Mouse (Mus musculus): ENCODE measurements at regions not wholly inside any gene's neighbourhood (a gene's known extent, or its start where the extent isn't known, plus 50 kb on each side); places are given as distances from the start of the nearest gene placed in this dataset.
A peak's percentile ranks its signal among the peaks of the same experiment; 100 is the strongest.
"Not testable (repeated sequence)": the region's sequence is repeated elsewhere in the genome, so short reads cannot be mapped to it uniquely, and the experiment has no call there.

- not testable (repeated sequence) for H3K36me3 ChIP-seq (ENCODE audit: control insufficient read depth, insufficient read depth, low read length); DNase-seq (ENCODE audit: low spot score); H3K27ac ChIP-seq (replicated peaks); H3K4me1 ChIP-seq (replicated peaks; ENCODE audit: control insufficient read depth, insufficient read depth); H3K9ac ChIP-seq (ENCODE audit: low read length); H3K27me3 ChIP-seq (ENCODE audit: control insufficient read depth, insufficient read depth, low read length); ATAC-seq (ENCODE audit: low FRiP score, low TSS enrichment); H3K9me3 ChIP-seq (ENCODE audit: control insufficient read depth, low read length); H3K4me2 ChIP-seq (replicated peaks; ENCODE audit: low read depth); H3K4me3 ChIP-seq (ENCODE audit: low read depth, low read length)
- 76% methylated on average over 2 of the region's 7 CpGs for WGBS
These were observed 84.8 kb upstream of the Ezh2 start for GRCm38 (mm10) chr6:47679946-47680345.

GRCm38 (mm10) chr6:47672741-47673140 lies 77.6 kb upstream of the Ezh2 start:
- not testable (repeated sequence) for H3K4me3 ChIP-seq (ENCODE audit: low read depth, low read length); H3K9ac ChIP-seq (ENCODE audit: low read length); H3K27me3 ChIP-seq (ENCODE audit: control insufficient read depth, insufficient read depth, low read length); DNase-seq (ENCODE audit: low spot score); ATAC-seq (ENCODE audit: low FRiP score, low TSS enrichment); H3K36me3 ChIP-seq (ENCODE audit: control insufficient read depth, insufficient read depth, low read length); H3K27ac ChIP-seq (replicated peaks); H3K4me1 ChIP-seq (replicated peaks; ENCODE audit: control insufficient read depth, insufficient read depth); H3K9me3 ChIP-seq (ENCODE audit: control insufficient read depth, low read length)
- WGBS, result no CpG with 5 or more reads among the region's 33 CpGs
- peak overlapping the region; percentile 29; the same call in 1 of the 2 replicates for H3K4me2 ChIP-seq (replicated peaks; ENCODE audit: low read depth)

- ATAC-seq (ENCODE audit: low FRiP score, low TSS enrichment); H3K36me3 ChIP-seq (ENCODE audit: control insufficient read depth, insufficient read depth, low read length); H3K4me3 ChIP-seq (ENCODE audit: low read depth, low read length); H3K4me2 ChIP-seq (replicated peaks; ENCODE audit: low read depth); H3K27ac ChIP-seq (replicated peaks); H3K9me3 ChIP-seq (ENCODE audit: control insufficient read depth, low read length); H3K9ac ChIP-seq (ENCODE audit: low read length); H3K27me3 ChIP-seq (ENCODE audit: control insufficient read depth, insufficient read depth, low read length); DNase-seq (ENCODE audit: low spot score); H3K4me1 ChIP-seq (replicated peaks; ENCODE audit: control insufficient read depth, insufficient read depth): not testable (repeated sequence)
- WGBS, result 61% methylated on average over 2 of the region's 3 CpGs
These were observed 57.7 kb upstream of the Ezh2 start for GRCm38 (mm10) chr6:47652880-47653279.

- peak overlapping the region; percentile 66 for H3K9ac ChIP-seq (ENCODE audit: low read length)
- not testable (repeated sequence) for H3K4me1 ChIP-seq (replicated peaks; ENCODE audit: control insufficient read depth, insufficient read depth); H3K36me3 ChIP-seq (ENCODE audit: control insufficient read depth, insufficient read depth, low read length); H3K27me3 ChIP-seq (ENCODE audit: control insufficient read depth, insufficient read depth, low read length); H3K9me3 ChIP-seq (ENCODE audit: control insufficient read depth, low read length); DNase-seq (ENCODE audit: low spot score)
- peak; percentile 42 for ATAC-seq (ENCODE audit: low FRiP score, low TSS enrichment)
- H3K27ac ChIP-seq (replicated peaks), result peak overlapping the region; percentile 53; the same call in 1 of the 2 replicates
- peak overlapping the region; percentile 72 for H3K4me2 ChIP-seq (replicated peaks; ENCODE audit: low read depth)
- H3K4me3 ChIP-seq (ENCODE audit: low read depth, low read length), result peak overlapping the region; percentile 68
- WGBS, result under 1% methylated on average over 21 of the region's 23 CpGs
These were observed 56.2 kb upstream of the Ezh2 start for GRCm38 (mm10) chr6:47651385-47651718.

- ATAC-seq (ENCODE audit: low FRiP score, low TSS enrichment), result peak; percentile 95
- Histone ChIP-seq H3K36me3 (ENCODE audit: control insufficient read depth, insufficient read depth, low read length) (no peaks in the 10 kb centered on the region), H3K4me2 (replicated peaks; ENCODE audit: low read depth) (peak overlapping the region; percentile 72), H3K4me1 (replicated peaks; ENCODE audit: control insufficient read depth, insufficient read depth) (no peaks in the 10 kb centered on the region), H3K27me3 (ENCODE audit: control insufficient read depth, insufficient read depth, low read length) (no peaks in the 10 kb centered on the region), H3K4me3 (ENCODE audit: low read depth, low read length) (peak overlapping the region; percentile 68), H3K9ac (ENCODE audit: low read length) (peak overlapping the region; percentile 66), H3K9me3 (ENCODE audit: control insufficient read depth, low read length) (no peaks in the 10 kb centered on the region), H3K27ac (replicated peaks) (peak overlapping the region; percentile 53; the same call in 1 of the 2 replicates)
- TF ChIP-seq CTCF (IDR thresholded peaks at IDR 0.05; ENCODE audit: low read depth), result peak; percentile 99
- no peak for TF ChIP-seq EP300 (optimal IDR thresholded peaks at IDR 0.05)
- peak; percentile 93 for DNase-seq (ENCODE audit: low spot score)
- 3% methylated on average over 45 of the region's 46 CpGs for WGBS
These were observed 55.6 kb upstream of the Ezh2 start for GRCm38 (mm10) chr6:47650463-47651384.

- H3K4me1 ChIP-seq (replicated peaks; ENCODE audit: control insufficient read depth, insufficient read depth), result no peaks in the 10 kb centered on the region
- H3K4me2 ChIP-seq (replicated peaks; ENCODE audit: low read depth), result no peak overlapping the region
- ATAC-seq (ENCODE audit: low FRiP score, low TSS enrichment) (no peak), DNase-seq (ENCODE audit: low spot score) (no peak)
- H3K27ac ChIP-seq (replicated peaks), result no peak overlapping the region
- WGBS, result 85% methylated on average over 6 of the region's 6 CpGs
- no peak overlapping the region for H3K9ac ChIP-seq (ENCODE audit: low read length)
- TF ChIP-seq CTCF (IDR thresholded peaks at IDR 0.05; ENCODE audit: low read depth) (no peak), EP300 (optimal IDR thresholded peaks at IDR 0.05) (no peak)
- H3K36me3 ChIP-seq (ENCODE audit: control insufficient read depth, insufficient read depth, low read length), result no peaks in the 10 kb centered on the region
- no peaks in the 10 kb centered on the region for H3K9me3 ChIP-seq (ENCODE audit: control insufficient read depth, low read length)
- no peak overlapping the region for H3K4me3 ChIP-seq (ENCODE audit: low read depth, low read length)
- no peaks in the 10 kb centered on the region for H3K27me3 ChIP-seq (ENCODE audit: control insufficient read depth, insufficient read depth, low read length)
These were observed 54.8 kb upstream of the Ezh2 start for GRCm38 (mm10) chr6:47649961-47650360.

All from stomach, postnatal 0 days (tissue).